Mouse (Mus musculus) limb, embryonic 13.5 days (tissue): ENCODE data around the gene Igfbp6. TPM values are rescaled to one million over a fixed set of nuclear protein-coding genes. Genes with fewer than 3 reads are reported as not detected.

ENCODE experiments used
- ATAC-seq: fragments of 200-750 bp; cut with Nextera tagmentation; 2 replicates; pipeline ENCODE4 v1.8.0; 2017; ENCODE audit warnings: low read depth, moderate number of reproducible peaks, moderate TSS enrichment; ENCODE audit not compliant: low FRiP score
- H3K27ac ChIP-seq: fragments of 300-500 bp; sonication (generic); 2 replicates; pipeline ENCODE4 v1.5.1; 2015; ENCODE audit warnings: inconsistent platforms, mild to moderate bottlenecking, moderate library complexity
- H3K27me3 ChIP-seq: fragments of 300-500 bp; sonication (generic); 2 replicates; pipeline ENCODE4 v1.6.1; 2015; ENCODE audit warnings: mild to moderate bottlenecking, inconsistent platforms
- H3K36me3 ChIP-seq: fragments of 300-500 bp; sonication (generic); 2 replicates; pipeline ENCODE4 v1.6.1; 2015; ENCODE audit warnings: inconsistent platforms, mild to moderate bottlenecking, moderate library complexity
- H3K4me1 ChIP-seq: fragments of 300-500 bp; sonication (generic); 2 replicates; pipeline ENCODE4 v1.6.1; 2015; ENCODE audit warnings: inconsistent platforms
- H3K4me2 ChIP-seq: fragments of 300-500 bp; sonication (generic); replicated peaks from 2 replicates; pipeline ENCODE4 v1.6.1; 2015; ENCODE audit warnings: inconsistent platforms, mild to moderate bottlenecking, moderate library complexity
- H3K4me3 ChIP-seq: fragments of 300-500 bp; sonication (generic); 2 replicates; pipeline ENCODE4 v1.5.1; 2015; ENCODE audit warnings: moderate library complexity, mild to moderate bottlenecking, inconsistent platforms
- H3K9ac ChIP-seq: fragments of 300-500 bp; sonication (generic); 2 replicates; pipeline ENCODE4 v1.6.1; 2015; ENCODE audit warnings: mild to moderate bottlenecking, inconsistent platforms
- H3K9me3 ChIP-seq: fragments of 300-500 bp; sonication (generic); 2 replicates; pipeline ENCODE4 v1.6.1; 2016; ENCODE audit warnings: inconsistent platforms
- WGBS: fragments of 180-500 bp; shearing (Covaris S2); methylation state at CpG from one replicate; pipeline ENCODE4 v1.1.7; 2015; 5-methylcytosine and 5-hydroxymethylcytosine counted together
- polyA plus RNA-seq: library from polyadenylated mRNA; unstranded; fragments of >200 nt; fragmentation: Nextera tagmentation; extraction: Ambion mirVana; gene quantifications from 2 replicates; pipeline ENCODE4 v1.2.1, GENCODE M21; 2015

Gene Igfbp6
- polyA plus RNA-seq, 1 experiment from 2014 or later, result 3.9 TPM

GRCm38 (mm10) chr15:102103371-102103946, 40.7 kb upstream of the Igfbp6 start:
- H3K27ac ChIP-seq, result peak overlapping the region; percentile 98
- peaks cover 20% of the 10 kb centered on the region for H3K36me3 ChIP-seq
- peaks cover 9% of the 10 kb centered on the region; the same call in 1 of the 2 replicates for H3K27me3 ChIP-seq
- WGBS, result 5% methylated on average over 14 of the region's 14 CpGs
- H3K9ac ChIP-seq, result peak overlapping the region; percentile 79
- no peak for ATAC-seq
- peak overlapping the region; percentile 61 for H3K4me3 ChIP-seq
- H3K4me2 ChIP-seq, result peak overlapping the region; percentile 83
- H3K4me1 ChIP-seq, result peaks cover 93% of the 10 kb centered on the region
- no peaks in the 10 kb centered on the region for H3K9me3 ChIP-seq

- 26% methylated on average over 12 of the region's 12 CpGs for WGBS
- Histone ChIP-seq H3K4me1 (peaks cover 93% of the 10 kb centered on the region), H3K9ac (peak overlapping the region; percentile 79), H3K4me3 (peak overlapping the region; percentile 61), H3K36me3 (peaks cover 26% of the 10 kb centered on the region), H3K27ac (peak overlapping the region; percentile 98), H3K9me3 (no peaks in the 10 kb centered on the region), H3K27me3 (peaks cover 9% of the 10 kb centered on the region; the same call in 1 of the 2 replicates), H3K4me2 (peak overlapping the region; percentile 83)
- ATAC-seq, result no peak
These were observed 40.1 kb upstream of the Igfbp6 start for GRCm38 (mm10) chr15:102103947-102104555.

- Histone ChIP-seq H3K9me3 (no peaks in the 10 kb centered on the region), H3K4me2 (peak overlapping the region; percentile 83), H3K27me3 (peaks cover 9% of the 10 kb centered on the region; the same call in 1 of the 2 replicates), H3K9ac (no peak overlapping the region; the same call in 1 of the 2 replicates), H3K36me3 (peaks cover 39% of the 10 kb centered on the region), H3K27ac (peak overlapping the region; percentile 98), H3K4me1 (peaks cover 88% of the 10 kb centered on the region), H3K4me3 (peak overlapping the region; percentile 46; the same call in 1 of the 2 replicates)
- ATAC-seq, result 0 out of 2 replicates have a peak, but pooled peaks have one; percentile 0
- WGBS, result 63% methylated on average over 5 of the region's 5 CpGs
These were observed 38.8 kb upstream of the Igfbp6 start for GRCm38 (mm10) chr15:102105360-102105759.

GRCm38 (mm10) chr15:102105764-102106730, 38.1 kb upstream of the Igfbp6 start:
- Histone ChIP-seq H3K4me1 (peaks cover 83% of the 10 kb centered on the region), H3K9ac (peak overlapping the region; percentile 46), H3K27ac (peak overlapping the region; percentile 98), H3K36me3 (peaks cover 46% of the 10 kb centered on the region), H3K4me2 (peak overlapping the region; percentile 83), H3K4me3 (peak overlapping the region; percentile 46), H3K9me3 (no peaks in the 10 kb centered on the region), H3K27me3 (peaks cover 9% of the 10 kb centered on the region; the same call in 1 of the 2 replicates)
- ATAC-seq, result peak; percentile 34
- WGBS, result 26% methylated on average over 18 of the region's 18 CpGs

GRCm38 (mm10) chr15:102106754-102107456, 37.3 kb upstream of the Igfbp6 start:
- Histone ChIP-seq H3K36me3 (peaks cover 55% of the 10 kb centered on the region), H3K9ac (peak overlapping the region; percentile 46), H3K4me2 (peak overlapping the region; percentile 83), H3K4me3 (peak overlapping the region; percentile 46), H3K27ac (peak overlapping the region; percentile 83; the same call in 1 of the 2 replicates), H3K9me3 (no peaks in the 10 kb centered on the region), H3K4me1 (peaks cover 74% of the 10 kb centered on the region), H3K27me3 (peaks cover 9% of the 10 kb centered on the region; the same call in 1 of the 2 replicates)
- WGBS, result 8% methylated on average over 38 of the region's 38 CpGs
- no peak for ATAC-seq

GRCm38 (mm10) chr15:102107689-102108573, 36.2 kb upstream of the Igfbp6 start:
- Histone ChIP-seq H3K27me3 (peaks cover 9% of the 10 kb centered on the region; the same call in 1 of the 2 replicates), H3K9me3 (no peaks in the 10 kb centered on the region), H3K9ac (peak overlapping the region; percentile 25; the same call in 1 of the 2 replicates), H3K36me3 (peaks cover 65% of the 10 kb centered on the region), H3K27ac (no peak overlapping the region), H3K4me1 (peaks cover 66% of the 10 kb centered on the region), H3K4me2 (peak overlapping the region; percentile 83), H3K4me3 (peak overlapping the region; percentile 46)
- 44% methylated on average over 13 of the region's 13 CpGs for WGBS
- ATAC-seq, result no peak

GRCm38 (mm10) chr15:102108651-102109525, 35.3 kb upstream of the Igfbp6 start:
- no peak overlapping the region for H3K4me3 ChIP-seq
- peak overlapping the region; percentile 83 for H3K4me2 ChIP-seq
- ATAC-seq, result no peak
- no peak overlapping the region for H3K9ac ChIP-seq
- no peak overlapping the region for H3K27ac ChIP-seq
- 55% methylated on average over 18 of the region's 18 CpGs for WGBS
- H3K36me3 ChIP-seq, result peaks cover 75% of the 10 kb centered on the region
- peaks cover 60% of the 10 kb centered on the region for H3K4me1 ChIP-seq
- H3K9me3 ChIP-seq, result no peaks in the 10 kb centered on the region
- peaks cover 9% of the 10 kb centered on the region; the same call in 1 of the 2 replicates for H3K27me3 ChIP-seq

GRCm38 (mm10) chr15:102110271-102110670, 33.9 kb upstream of the Igfbp6 start:
- Histone ChIP-seq H3K4me2 (no peak overlapping the region), H3K36me3 (peaks cover 87% of the 10 kb centered on the region), H3K27ac (no peak overlapping the region), H3K9me3 (no peaks in the 10 kb centered on the region), H3K27me3 (peaks cover 9% of the 10 kb centered on the region; the same call in 1 of the 2 replicates), H3K4me3 (no peak overlapping the region), H3K9ac (no peak overlapping the region), H3K4me1 (peaks cover 49% of the 10 kb centered on the region)
- WGBS, result 96% methylated on average over 7 of the region's 7 CpGs
- ATAC-seq, result no peak

GRCm38 (mm10) chr15:102110701-102111494, 33.3 kb upstream of the Igfbp6 start:
- H3K36me3 ChIP-seq, result peaks cover 91% of the 10 kb centered on the region
- no peak overlapping the region for H3K9ac ChIP-seq
- 79% methylated on average over 29 of the region's 29 CpGs for WGBS
- no peak overlapping the region for H3K4me2 ChIP-seq
- H3K27me3 ChIP-seq, result peaks cover 9% of the 10 kb centered on the region; the same call in 1 of the 2 replicates
- no peak overlapping the region for H3K27ac ChIP-seq
- peaks cover 43% of the 10 kb centered on the region for H3K4me1 ChIP-seq
- H3K9me3 ChIP-seq, result no peaks in the 10 kb centered on the region
- H3K4me3 ChIP-seq, result no peak overlapping the region
- ATAC-seq, result no peak
